Mouse (Mus musculus): ENCODE results near the gene Lsm6.

GRCm38 (mm10) chr8:78764976-78765375 is 56.0 kb downstream of the Lsm6 start:
- no peak for TF ChIP-seq POLR2A (IDR thresholded peaks at IDR 0.05; ENCODE audit: insufficient read depth, low read length)
- no peak for TF ChIP-seq CTCF (IDR thresholded peaks at IDR 0.05; ENCODE audit: low read depth, low read length)

Measured in ES-Bruce4 (cell line).